Mouse (Mus musculus) lung, postnatal 0 days (tissue): ENCODE measurements around the gene Pld4.

Source experiments
- CTCF ChIP-seq: IDR thresholded peaks from 2 replicates; pipeline ENCODE4 v1.5.1; 2016; ENCODE audit warnings: antibody characterized with exemption, mild to moderate bottlenecking
- EP300 ChIP-seq: IDR thresholded peaks from 2 replicates; pipeline ENCODE4 v1.6.1; 2016; ENCODE audit warnings: antibody characterized with exemption, mild to moderate bottlenecking, control low read depth

GRCm38 (mm10) chr12:112744891-112745580 is 15.4 kb upstream of the Pld4 start:
- TF ChIP-seq CTCF: no peak
- no peak for TF ChIP-seq EP300
